14 mouse cellular contexts compared by ENCODE assay signal in genomic region chr16:13158153-13158670, GRCm38 (mm10). TPM values are rescaled to one million over a fixed set of nuclear protein-coding genes. Genes with fewer than 3 reads are reported as not detected.
DNase-seq lines count a peak whose midpoint lies in the region; ATAC-seq and TF ChIP-seq lines count a peak whose summit lies in the region.
"Had no signal": no experiment of that assay in that cellular context is flagged by ENCODE, and none has a peak within 500 bp of the region (broad histone marks: within the 10 kb centered on the region; RNA-seq: fewer than 3 reads in every experiment).

No protein-coding gene starts in this region.

- H3K27me3 ChIP-seq in liver, embryonic 14.5 days (ENCODE audit: control insufficient read depth, insufficient read depth, low read length), result no peaks in the 10 kb centered on the region
- no peaks in the 10 kb centered on the region for H3K27me3 ChIP-seq in CH12.LX (replicated peaks)
- H3K27me3 ChIP-seq in thymus, adult 2 months (ENCODE audit: control insufficient read depth, insufficient read depth, low read length), result 0 out of 2 replicates have a peak, but pooled peaks cover 4% of the 10 kb centered on the region
- H3K27me3 ChIP-seq: liver, embryonic 13.5 days had no signal

- H3K9ac ChIP-seq in liver, embryonic 14.5 days (replicated peaks), result no peak overlapping the region
- H3K9ac ChIP-seq in CH12.LX (ENCODE audit: insufficient read depth, low read depth), result no peak overlapping the region
- H3K9ac ChIP-seq: liver, embryonic 13.5 days had no signal

- H3K9me3 ChIP-seq in liver, embryonic 14.5 days (ENCODE audit: control insufficient read depth, low read length), result no peaks in the 10 kb centered on the region
- H3K9me3 ChIP-seq in CH12.LX (replicated peaks; ENCODE audit: low read length), result peaks cover 1% of the 10 kb centered on the region
- H3K9me3 ChIP-seq: liver, embryonic 13.5 days had no signal

- dilution Hi-C loops in CH12.LX (cut with MboI; ENCODE audit: extremely low pct_ligation_motif_present, extremely low pct_unique_long_range_greater_than_20kb, low sequenced_read_pairs), result no loop called here

- H3K27ac ChIP-seq in liver, embryonic 14.5 days, result no peak overlapping the region
- H3K27ac ChIP-seq in CH12.LX (ENCODE audit: insufficient read depth, low read depth), result no peak overlapping the region
- no peak overlapping the region for H3K27ac ChIP-seq in thymus, adult 2 months (ENCODE audit: control insufficient read depth, insufficient read depth, low read length)
- H3K27ac ChIP-seq: liver, embryonic 13.5 days had no signal

- no peak for TF ChIP-seq POLR2A in CH12.LX (IDR thresholded peaks at IDR 0.05; ENCODE audit: low read depth, low read length)
- no peak for TF ChIP-seq POLR2A in thymus, adult 2 months (IDR thresholded peaks at IDR 0.05; ENCODE audit: control insufficient read depth, extremely low read depth, insufficient read depth, low read length, poor library complexity)

- TF ChIP-seq RAD21 in CH12.LX (IDR thresholded peaks at IDR 0.05; ENCODE audit: low read depth, low read length), result peak; percentile 46

- TF ChIP-seq CTCF in liver, embryonic 14.5 days (IDR thresholded peaks at IDR 0.05; ENCODE audit: low read depth), result 0 out of 2 replicates have a peak, but pooled peaks have one; percentile 7
- peak in 1 of 2 experiments; percentile 71; a peak in 2 of 4 replicates for TF ChIP-seq CTCF in CH12.LX (conservative IDR thresholded peaks at IDR 0.05 in 1 of 2, IDR thresholded peaks at IDR 0.05 in 1 of 2; ENCODE audit: low read depth in 2 of 2, low read length in 2 of 2)
- no peak for TF ChIP-seq CTCF in thymus, adult 2 months (IDR thresholded peaks at IDR 0.05; ENCODE audit: borderline replicate concordance, control insufficient read depth, extremely low read depth, insufficient read depth, low read length, poor library complexity)

- 62% methylated on average over 3 of the region's 3 CpGs for WGBS in liver, embryonic 14.5 days (ENCODE audit: insufficient replicate concordance)
- WGBS in thymus, adult 2 months, result 67% methylated on average over 3 of the region's 3 CpGs

- H3K4me1 ChIP-seq in liver, embryonic 14.5 days (replicated peaks; ENCODE audit: control insufficient read depth in 2 of 2, insufficient read depth in 2 of 2, low read length in 1 of 2), result no peaks in the 10 kb centered on the region
- peaks cover 3 to 5% of the 10 kb centered on the region in 2 experiments; a peak in 2 of 4 replicates for H3K4me1 ChIP-seq in CH12.LX (ENCODE audit: control insufficient read depth in 1 of 2, insufficient read depth in 2 of 2)
- H3K4me1 ChIP-seq in thymus, adult 2 months (replicated peaks; ENCODE audit: control insufficient read depth, insufficient read depth, low read length), result peaks cover 9% of the 10 kb centered on the region

- ATAC-seq in liver, embryonic 14.5 days (ENCODE audit: insufficient read depth), result no peak
- ATAC-seq: forebrain, embryonic 16.5 days had no signal

- H3K4me2 ChIP-seq in liver, embryonic 14.5 days (ENCODE audit: low read depth), result no peak overlapping the region
- H3K4me2 ChIP-seq in CH12.LX (ENCODE audit: insufficient read depth, low read depth, poor library complexity, severe bottlenecking), result no peak overlapping the region
- H3K4me2 ChIP-seq: liver, embryonic 13.5 days had no signal

- H3K79me2 ChIP-seq in CH12.LX (replicated peaks; ENCODE audit: control insufficient read depth, extremely low read depth, insufficient read depth, poor library complexity, severe bottlenecking), result no peaks in the 10 kb centered on the region

- TF ChIP-seq EP300 in liver, embryonic 14.5 days (IDR thresholded peaks at IDR 0.05; ENCODE audit: low read depth), result no peak
- no peak for TF ChIP-seq EP300 in CH12.LX (IDR thresholded peaks at IDR 0.05; ENCODE audit: low read length)

- in situ Hi-C loops in CH12.LX (cut with MboI; ENCODE audit: low pct_ligation_motif_present, low pct_unique_long_range_greater_than_20kb, low sequenced_read_pairs), result no loop called here

- H3K36me3 ChIP-seq in liver, embryonic 14.5 days (replicated peaks; ENCODE audit: control insufficient read depth, insufficient read depth, low read depth), result no peaks in the 10 kb centered on the region
- H3K36me3 ChIP-seq in CH12.LX (replicated peaks in 1 of 2; ENCODE audit: control insufficient read depth in 1 of 2, insufficient read depth in 1 of 2, low read length in 1 of 2), result peaks cover 0 to 11% of the 10 kb centered on the region in 2 experiments
- H3K36me3 ChIP-seq in thymus, adult 2 months (ENCODE audit: control insufficient read depth, insufficient read depth, low read length), result no peaks in the 10 kb centered on the region
- H3K36me3 ChIP-seq: liver, embryonic 13.5 days had no signal

- H3K4me3 ChIP-seq in liver, embryonic 14.5 days (ENCODE audit: insufficient read depth in 1 of 2, low read depth in 2 of 2, low read length in 2 of 2), result no peak overlapping the region
- H3K4me3 ChIP-seq in CH12.LX (replicated peaks in 1 of 3; ENCODE audit: low read depth in 2 of 3, low read length in 2 of 3, poor library complexity in 1 of 3), result no peak overlapping the region
- H3K4me3 ChIP-seq in thymus, adult 2 months (ENCODE audit: control insufficient read depth, insufficient read depth, low read length), result no peak overlapping the region
- H3K4me3 ChIP-seq: liver, embryonic 13.5 days; myocyte had no signal

- intact Hi-C loops in heart, postnatal 25 days (cut with DNase I), result loop anchor here (1.0 kb wide), 1 partner anchor 252 kb away; no protein-coding TSS in a partner anchor

- DNase-seq in heart, adult 11 months, result peak; percentile 74
- DNase-seq in heart, postnatal 25 days (ENCODE audit: low spot score), result no peak
- no peak for DNase-seq in liver, embryonic 14.5 days (ENCODE audit: low read depth in 3 of 3, low spot score in 3 of 3)
- no peak for DNase-seq in liver
- DNase-seq in CH12.LX (ENCODE audit: extremely low read depth), result no peak
- DNase-seq in retina, postnatal 1 day, result peak; percentile 14
- DNase-seq in thymus, postnatal 36 days, result no peak
- no peak for DNase-seq in thymus, adult 2 months
- DNase-seq: adrenal gland, postnatal 14 days; gastrocnemius, postnatal 36 days; liver, embryonic 13.5 days; spleen, adult 18-20 months had no signal

TF ChIP-seq in CH12.LX, 34 proteins besides CTCF, POLR2A, EP300 and RAD21:
- no peak for TF ChIP-seq USF2 (conservative IDR thresholded peaks at IDR 0.05; ENCODE audit: low read depth, low read length)
- peak; percentile 35 for TF ChIP-seq SMC3 (IDR thresholded peaks at IDR 0.05; ENCODE audit: low read depth, low read length)

RNA-seq across cellular contexts. Expression of gene Ercc4, which starts 48.7 kb away (rescaled TPM):
- total RNA-seq in heart, postnatal 25 days (2021), result 1 to 10 TPM; 6.7 to 8.6 TPM
- polyA plus RNA-seq in liver, embryonic 14.5 days (2012; rRNA removed), result 2.6 and 3.1 TPM in 2 replicates
- 3.1 and 4.3 TPM in 2 replicates for polyA plus RNA-seq in liver, embryonic 14.5 days (2014; fragmentation: Nextera tagmentation; extraction: Ambion mirVana)
- 16.6 and 18.3 TPM in 2 replicates for total RNA-seq in CH12.LX (2012; rRNA removed)
- 9.6 and 10.1 TPM in 2 replicates for total RNA-seq in CH12.LX (2014; rRNA removed)
- polyA plus RNA-seq in CH12.LX (2012; ENCODE audit: insufficient read length, low read depth), result 23.0 and 23.3 TPM in 2 replicates
- 24.5 and 26.9 TPM in 2 replicates for polyA plus RNA-seq in thymus, adult 2 months (2012; rRNA removed)

Comparison
In these comparisons a context has a peak if more than half of its experiments do, and no peak if none do; other contexts are left out.
1. DNase-seq: peak in heart, adult 11 months (single experiment) and retina, postnatal 1 day (single experiment); none in heart, postnatal 25 days (single experiment), liver, embryonic 14.5 days (0 of 3), liver (single experiment), CH12.LX (single experiment), thymus, postnatal 36 days (0 of 2) and thymus, adult 2 months (single experiment).